Mouse (Mus musculus): ENCODE results near the gene Prrc2b. TPM values are rescaled to one million over a fixed set of nuclear protein-coding genes. Genes with fewer than 3 reads are reported as not detected.
A peak's percentile ranks its signal among the peaks of the same experiment; 100 is the strongest.

The Prrc2b gene
- polyA plus RNA-seq, 1 experiment from 2014 or later: 52.8 TPM

GRCm38 (mm10) chr2:32256273-32256672 is 105.4 kb downstream of the Prrc2b start:
- ATAC-seq (replicated peaks; ENCODE audit: low FRiP score, low TSS enrichment, low read depth) (no peak), DNase-seq (ENCODE audit: low spot score) (no peak)
- H3K4me2 ChIP-seq (ENCODE audit: low read length): no peak overlapping the region
- H3K27ac ChIP-seq (ENCODE audit: low read depth): no peak overlapping the region
- H3K27me3 ChIP-seq (replicated peaks; ENCODE audit: control insufficient read depth, insufficient read depth, low read length): no peaks in the 10 kb centered on the region
- no peaks in the 10 kb centered on the region for H3K9me3 ChIP-seq (ENCODE audit: control insufficient read depth, low read length)
- H3K4me1 ChIP-seq (replicated peaks; ENCODE audit: control insufficient read depth, insufficient read depth, low read length): peaks cover 7% of the 10 kb centered on the region
- 89% methylated on average over 11 of the region's 11 CpGs for WGBS
- peaks cover 61% of the 10 kb centered on the region for H3K36me3 ChIP-seq (ENCODE audit: control insufficient read depth, insufficient read depth, low read length)
- no peak overlapping the region for H3K9ac ChIP-seq (ENCODE audit: low read length)
- H3K4me3 ChIP-seq (ENCODE audit: low read depth, low read length): no peak overlapping the region

DNA sequence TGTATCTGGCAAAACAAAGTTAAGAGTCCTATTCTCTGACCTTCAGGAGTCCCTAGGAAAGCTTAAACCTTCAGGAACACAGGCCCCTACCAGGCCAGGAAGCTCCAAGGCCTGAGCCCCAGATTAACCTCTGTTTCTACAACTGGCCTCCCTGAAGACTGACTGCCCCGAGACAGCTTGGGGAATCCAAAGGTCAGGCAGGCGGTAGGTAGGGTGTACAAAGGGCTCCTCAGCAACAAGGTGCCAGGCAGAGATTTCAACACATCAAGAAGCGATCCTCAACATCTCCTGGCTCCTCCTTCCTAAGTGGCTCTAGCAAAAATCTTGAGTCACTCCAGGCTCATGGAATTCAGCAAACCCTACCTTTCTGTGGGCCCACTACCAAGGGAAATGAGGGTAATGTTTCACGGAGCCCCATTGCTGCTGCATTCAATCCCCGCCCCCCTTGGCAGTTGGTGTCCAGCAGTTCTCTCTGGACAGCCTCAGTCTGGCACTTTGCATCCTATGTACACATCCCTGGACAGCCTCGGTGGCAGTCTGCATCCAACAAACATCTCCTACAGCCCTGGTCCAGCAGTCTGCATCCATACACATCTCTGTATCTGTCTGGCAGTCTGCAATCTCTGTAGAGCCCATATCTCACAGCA is 108.1 kb downstream of the Prrc2b start:
- no peak for ATAC-seq (replicated peaks; ENCODE audit: low FRiP score, low TSS enrichment, low read depth)
- Histone ChIP-seq H3K9ac (ENCODE audit: low read length) (peak overlapping the region; percentile 77), H3K36me3 (ENCODE audit: control insufficient read depth, insufficient read depth, low read length) (peaks cover 41% of the 10 kb centered on the region), H3K4me3 (ENCODE audit: low read depth, low read length) (peak overlapping the region; percentile 94), H3K27ac (ENCODE audit: low read depth) (no peak overlapping the region), H3K4me2 (ENCODE audit: low read length) (peak overlapping the region; percentile 68), H3K27me3 (replicated peaks; ENCODE audit: control insufficient read depth, insufficient read depth, low read length) (no peaks in the 10 kb centered on the region), H3K4me1 (replicated peaks; ENCODE audit: control insufficient read depth, insufficient read depth, low read length) (peaks cover 7% of the 10 kb centered on the region), H3K9me3 (ENCODE audit: control insufficient read depth, low read length) (no peaks in the 10 kb centered on the region)
- 51% methylated on average over 6 of the region's 6 CpGs for WGBS
- no peak for DNase-seq (ENCODE audit: low spot score)

GRCm38 (mm10) chr2:32259657-32260417 is 109.0 kb downstream of the Prrc2b start, which contains the start of gene Uck1:
TSS of gene Uck1 (minus strand) at chr2:32260159.
- H3K4me3 ChIP-seq (ENCODE audit: low read depth, low read length): peak within 1 kb of the TSS; percentile 94
- ATAC-seq (replicated peaks; ENCODE audit: low FRiP score, low TSS enrichment, low read depth) (peak; percentile 93), DNase-seq (ENCODE audit: low spot score) (peak; percentile 90)
- peaks cover 7% of the 10 kb centered on the region for H3K4me1 ChIP-seq (replicated peaks; ENCODE audit: control insufficient read depth, insufficient read depth, low read length)
- H3K36me3 ChIP-seq (ENCODE audit: control insufficient read depth, insufficient read depth, low read length): peaks cover 33% of the 10 kb centered on the region
- WGBS: under 1% methylated on average over 59 of the region's 59 CpGs
- H3K4me2 ChIP-seq (ENCODE audit: low read length): peak within 1 kb of the TSS; percentile 68
- H3K27me3 ChIP-seq (replicated peaks; ENCODE audit: control insufficient read depth, insufficient read depth, low read length): no peaks in the 10 kb centered on the region
- H3K9ac ChIP-seq (ENCODE audit: low read length): peak within 1 kb of the TSS; percentile 77
- H3K9me3 ChIP-seq (ENCODE audit: control insufficient read depth, low read length): no peaks in the 10 kb centered on the region
- H3K27ac ChIP-seq (ENCODE audit: low read depth): peak within 1 kb of the TSS; percentile 69; the same call in 1 of the 2 replicates

- WGBS: 34% methylated on average over 4 of the region's 4 CpGs
- Histone ChIP-seq H3K9ac (ENCODE audit: low read length) (no peak overlapping the region), H3K4me2 (ENCODE audit: low read length) (peak overlapping the region; percentile 68), H3K27ac (ENCODE audit: low read depth) (no peak overlapping the region), H3K36me3 (ENCODE audit: control insufficient read depth, insufficient read depth, low read length) (peaks cover 31% of the 10 kb centered on the region), H3K4me1 (replicated peaks; ENCODE audit: control insufficient read depth, insufficient read depth, low read length) (peaks cover 7% of the 10 kb centered on the region), H3K9me3 (ENCODE audit: control insufficient read depth, low read length) (no peaks in the 10 kb centered on the region), H3K4me3 (ENCODE audit: low read depth, low read length) (0 out of 2 replicates have a peak overlapping the region, but pooled peaks have one; percentile 94), H3K27me3 (replicated peaks; ENCODE audit: control insufficient read depth, insufficient read depth, low read length) (no peaks in the 10 kb centered on the region)
- peak; percentile 60 for DNase-seq (ENCODE audit: low spot score)
- no peak; the same call in 1 of the 2 replicates for ATAC-seq (replicated peaks; ENCODE audit: low FRiP score, low TSS enrichment, low read depth)
Observed at GRCm38 (mm10) chr2:32260635-32261034, 109.8 kb downstream of the Prrc2b start.

DNA sequence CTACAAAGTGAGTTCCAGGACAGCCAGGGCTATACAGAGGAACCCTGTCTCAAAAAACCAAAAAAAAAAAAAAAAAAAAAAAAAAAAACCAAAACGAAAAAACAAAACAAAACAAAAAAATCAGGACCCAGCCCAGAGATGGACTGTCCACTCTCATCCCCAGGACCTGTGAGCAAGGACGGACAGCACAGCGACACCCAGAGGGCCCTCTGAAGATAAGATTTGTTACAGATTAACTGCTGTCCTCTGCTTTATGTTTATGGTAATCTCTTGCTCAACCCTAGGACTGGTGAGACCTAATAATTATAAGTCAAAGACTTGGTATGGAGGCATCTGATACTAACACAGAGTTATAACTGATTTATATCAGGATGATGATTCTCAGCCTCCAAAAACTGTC is 124.9 kb downstream of the Prrc2b start:
- Histone ChIP-seq H3K9ac (ENCODE audit: low read length) (no peak overlapping the region), H3K9me3 (ENCODE audit: control insufficient read depth, low read length) (no peaks in the 10 kb centered on the region), H3K4me1 (replicated peaks; ENCODE audit: control insufficient read depth, insufficient read depth, low read length) (no peaks in the 10 kb centered on the region), H3K27ac (ENCODE audit: low read depth) (no peak overlapping the region), H3K4me2 (ENCODE audit: low read length) (no peak overlapping the region), H3K4me3 (ENCODE audit: low read depth, low read length) (no peak overlapping the region), H3K36me3 (ENCODE audit: control insufficient read depth, insufficient read depth, low read length) (peaks cover 32% of the 10 kb centered on the region), H3K27me3 (replicated peaks; ENCODE audit: control insufficient read depth, insufficient read depth, low read length) (no peaks in the 10 kb centered on the region)
- ATAC-seq (replicated peaks; ENCODE audit: low FRiP score, low TSS enrichment, low read depth) (no peak), DNase-seq (ENCODE audit: low spot score) (no peak)
- 69% methylated on average over 2 of the region's 3 CpGs for WGBS

DNA sequence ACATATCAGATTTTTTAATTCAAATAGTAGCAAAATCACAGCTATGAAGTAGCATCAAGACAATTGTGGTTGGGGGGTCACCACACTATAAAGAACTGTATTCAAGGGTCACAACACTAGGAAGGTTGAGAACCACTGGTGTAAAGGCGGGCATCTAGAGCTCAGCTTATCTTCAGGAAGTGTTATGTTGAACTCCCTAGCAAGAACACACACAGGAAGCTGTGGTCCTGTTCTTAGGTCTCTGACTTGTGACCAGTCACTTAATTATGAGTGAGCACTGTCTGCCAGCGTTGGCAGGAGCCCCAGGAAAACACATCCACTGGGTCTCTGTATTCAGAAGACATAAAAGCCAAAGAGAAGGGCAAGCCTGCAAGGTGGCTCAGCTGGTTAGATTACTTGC is 131.4 kb downstream of the Prrc2b start:
- H3K9ac ChIP-seq (ENCODE audit: low read length): no peak overlapping the region
- ATAC-seq (replicated peaks; ENCODE audit: low FRiP score, low TSS enrichment, low read depth): no peak
- peaks cover 78% of the 10 kb centered on the region for H3K36me3 ChIP-seq (ENCODE audit: control insufficient read depth, insufficient read depth, low read length)
- H3K4me1 ChIP-seq (replicated peaks; ENCODE audit: control insufficient read depth, insufficient read depth, low read length): no peaks in the 10 kb centered on the region; the same call in 1 of the 2 replicates
- no peak overlapping the region for H3K4me2 ChIP-seq (ENCODE audit: low read length)
- no peaks in the 10 kb centered on the region for H3K9me3 ChIP-seq (ENCODE audit: control insufficient read depth, low read length)
- no peak overlapping the region for H3K4me3 ChIP-seq (ENCODE audit: low read depth, low read length)
- no peak overlapping the region for H3K27ac ChIP-seq (ENCODE audit: low read depth)
- no peak for DNase-seq (ENCODE audit: low spot score)
- 91% methylated on average over 2 of the region's 2 CpGs for WGBS
- H3K27me3 ChIP-seq (replicated peaks; ENCODE audit: control insufficient read depth, insufficient read depth, low read length): no peaks in the 10 kb centered on the region

DNA sequence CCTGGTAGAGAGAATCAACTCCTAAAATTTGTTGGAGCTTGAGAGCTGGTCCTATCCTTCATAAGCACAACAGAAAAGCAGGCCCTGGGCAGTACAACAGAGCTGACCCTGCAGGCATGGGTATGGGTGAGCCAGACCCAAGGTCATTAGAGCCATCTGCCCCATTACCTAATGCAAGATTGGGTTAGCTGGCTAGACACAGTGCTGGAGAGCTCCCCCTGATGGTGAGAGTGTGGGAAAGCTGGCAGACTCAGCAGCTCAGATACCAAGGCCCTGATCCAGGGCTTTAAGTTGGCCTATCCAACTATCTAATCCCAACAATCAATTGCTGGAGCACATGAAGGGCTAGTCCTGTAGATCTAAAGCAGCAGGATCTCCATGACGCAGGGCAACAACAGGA is 131.8 kb downstream of the Prrc2b start:
- Histone ChIP-seq H3K27me3 (replicated peaks; ENCODE audit: control insufficient read depth, insufficient read depth, low read length) (no peaks in the 10 kb centered on the region), H3K4me2 (ENCODE audit: low read length) (no peak overlapping the region), H3K9me3 (ENCODE audit: control insufficient read depth, low read length) (no peaks in the 10 kb centered on the region), H3K36me3 (ENCODE audit: control insufficient read depth, insufficient read depth, low read length) (peaks cover 76% of the 10 kb centered on the region), H3K4me1 (replicated peaks; ENCODE audit: control insufficient read depth, insufficient read depth, low read length) (no peaks in the 10 kb centered on the region; the same call in 1 of the 2 replicates), H3K4me3 (ENCODE audit: low read depth, low read length) (no peak overlapping the region), H3K27ac (ENCODE audit: low read depth) (no peak overlapping the region), H3K9ac (ENCODE audit: low read length) (no peak overlapping the region)
- 81% methylated on average over 1 of the region's 1 CpGs for WGBS
- no peak for ATAC-seq (replicated peaks; ENCODE audit: low FRiP score, low TSS enrichment, low read depth)
- DNase-seq (ENCODE audit: low spot score): no peak

DNA sequence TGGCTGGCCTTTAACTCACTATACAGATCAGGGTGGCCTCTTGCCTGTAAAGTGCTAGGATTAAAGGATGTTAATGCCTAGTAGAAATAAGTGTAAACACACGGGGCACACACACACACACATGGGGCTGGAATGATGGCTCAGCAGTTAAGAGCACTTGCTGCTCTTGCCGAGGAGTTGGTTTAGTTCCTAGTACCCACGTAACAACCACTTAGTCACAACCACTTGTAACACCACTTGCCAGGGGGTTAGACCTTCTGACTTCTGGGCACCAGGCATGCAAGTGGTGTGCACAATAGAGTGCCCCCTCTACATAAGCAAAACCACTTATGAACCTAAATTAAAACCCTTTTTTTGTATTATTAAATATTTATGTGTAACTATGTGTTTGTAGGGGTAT is 133.1 kb downstream of the Prrc2b start:
- ATAC-seq (replicated peaks; ENCODE audit: low FRiP score, low TSS enrichment, low read depth): no peak
- no peak overlapping the region for H3K27ac ChIP-seq (ENCODE audit: low read depth)
- peaks cover 3% of the 10 kb centered on the region; the same call in 1 of the 2 replicates for H3K4me1 ChIP-seq (replicated peaks; ENCODE audit: control insufficient read depth, insufficient read depth, low read length)
- H3K9me3 ChIP-seq (ENCODE audit: control insufficient read depth, low read length): no peaks in the 10 kb centered on the region
- H3K9ac ChIP-seq (ENCODE audit: low read length): no peak overlapping the region
- H3K4me3 ChIP-seq (ENCODE audit: low read depth, low read length): no peak overlapping the region
- H3K36me3 ChIP-seq (ENCODE audit: control insufficient read depth, insufficient read depth, low read length): peaks cover 64% of the 10 kb centered on the region
- H3K4me2 ChIP-seq (ENCODE audit: low read length): no peak overlapping the region
- H3K27me3 ChIP-seq (replicated peaks; ENCODE audit: control insufficient read depth, insufficient read depth, low read length): no peaks in the 10 kb centered on the region
- no peak for DNase-seq (ENCODE audit: low spot score)
- WGBS: 77% methylated on average over 3 of the region's 3 CpGs

Measured in intestine, embryonic 14.5 days (tissue).